Mouse (Mus musculus) olfactory bulb, adult 2 months (tissue): ENCODE results near the gene Wnk4.

ENCODE experiments used
- CTCF ChIP-seq: fragments of 200-500 bp; IDR thresholded peaks from 2 replicates; pipeline ENCODE4 v1.5.1; 2012; ENCODE audit warnings: low read depth, mild to moderate bottlenecking, low read length, moderate library complexity; ENCODE audit not compliant: insufficient read depth
- POLR2A ChIP-seq: fragments of 200-500 bp; IDR thresholded peaks from 2 replicates; pipeline ENCODE4 v1.6.1; 2012; ENCODE audit warnings: mild to moderate bottlenecking, low read depth, low read length, moderate library complexity; ENCODE audit not compliant: insufficient read depth

GRCm38 (mm10) chr11:101259261-101259712, 1.1 kb upstream of the Wnk4 start:
- TF ChIP-seq CTCF (no peak), POLR2A (no peak)
